Mouse (Mus musculus) thymus, adult 2 months (tissue): ENCODE results near the gene Inafm2. TPM values are rescaled to one million over a fixed set of nuclear protein-coding genes. Genes with fewer than 3 reads are reported as not detected.
A peak's percentile ranks its signal among the peaks of the same experiment; 100 is the strongest.

Experiments used
- DNase-seq: peaks from one replicate; pipeline ENCODE4 v3.0.0; 2021
- H3K27ac ChIP-seq: fragments of 200-500 bp; 2 replicates; pipeline ENCODE4 v1.5.1; 2012; ENCODE audit warnings: low read length, control low read depth; ENCODE audit not compliant: control insufficient read depth, insufficient read depth
- H3K27me3 ChIP-seq: fragments of 200-500 bp; 2 replicates; pipeline ENCODE4 v1.6.1; 2012; ENCODE audit warnings: mild to moderate bottlenecking, low read length, moderate library complexity, mixed read lengths; ENCODE audit not compliant: control insufficient read depth, insufficient read depth
- H3K36me3 ChIP-seq: fragments of 200-500 bp; 2 replicates; pipeline ENCODE4 v1.6.1; 2012; ENCODE audit warnings: mild to moderate bottlenecking, low read length, moderate library complexity; ENCODE audit not compliant: control insufficient read depth, insufficient read depth
- H3K4me1 ChIP-seq: fragments of 200-500 bp; replicated peaks from 2 replicates; pipeline ENCODE4 v1.6.1; 2012; ENCODE audit warnings: low read length; ENCODE audit not compliant: control insufficient read depth, insufficient read depth
- H3K4me3 ChIP-seq: fragments of 200-500 bp; 2 replicates; pipeline ENCODE4 v1.5.1; 2012; ENCODE audit warnings: mild to moderate bottlenecking, low read length, control low read depth, moderate library complexity; ENCODE audit not compliant: control insufficient read depth, insufficient read depth
- CTCF ChIP-seq: fragments of 200-500 bp; IDR thresholded peaks from 2 replicates; pipeline ENCODE4 v1.5.1; 2012; ENCODE audit warnings: mild to moderate bottlenecking, control low read depth, low read length, moderate library complexity, borderline replicate concordance; ENCODE audit not compliant: control insufficient read depth, poor library complexity, insufficient read depth; ENCODE audit errors: extremely low read depth
- POLR2A ChIP-seq: fragments of 200-500 bp; IDR thresholded peaks from 2 replicates; pipeline ENCODE4 v1.6.1; 2012; ENCODE audit warnings: mild to moderate bottlenecking, low read length, control low read depth, moderate library complexity; ENCODE audit not compliant: control insufficient read depth, poor library complexity, insufficient read depth; ENCODE audit errors: extremely low read depth
- WGBS: fragments of 180-500 bp; shearing (Covaris S2); methylation state at CpG from one replicate; pipeline ENCODE4 v1.1.7; 2018; 5-methylcytosine and 5-hydroxymethylcytosine counted together
- polyA plus RNA-seq: library from polyadenylated mRNA; depleted of rRNA; stranded (reverse); fragments of >200 nt; gene quantifications from 2 replicates; pipeline ENCODE4 v1.2.3, GENCODE M21; 2012

The Inafm2 gene
- polyA plus RNA-seq, 1 experiment, result 18.9 TPM

DNA sequence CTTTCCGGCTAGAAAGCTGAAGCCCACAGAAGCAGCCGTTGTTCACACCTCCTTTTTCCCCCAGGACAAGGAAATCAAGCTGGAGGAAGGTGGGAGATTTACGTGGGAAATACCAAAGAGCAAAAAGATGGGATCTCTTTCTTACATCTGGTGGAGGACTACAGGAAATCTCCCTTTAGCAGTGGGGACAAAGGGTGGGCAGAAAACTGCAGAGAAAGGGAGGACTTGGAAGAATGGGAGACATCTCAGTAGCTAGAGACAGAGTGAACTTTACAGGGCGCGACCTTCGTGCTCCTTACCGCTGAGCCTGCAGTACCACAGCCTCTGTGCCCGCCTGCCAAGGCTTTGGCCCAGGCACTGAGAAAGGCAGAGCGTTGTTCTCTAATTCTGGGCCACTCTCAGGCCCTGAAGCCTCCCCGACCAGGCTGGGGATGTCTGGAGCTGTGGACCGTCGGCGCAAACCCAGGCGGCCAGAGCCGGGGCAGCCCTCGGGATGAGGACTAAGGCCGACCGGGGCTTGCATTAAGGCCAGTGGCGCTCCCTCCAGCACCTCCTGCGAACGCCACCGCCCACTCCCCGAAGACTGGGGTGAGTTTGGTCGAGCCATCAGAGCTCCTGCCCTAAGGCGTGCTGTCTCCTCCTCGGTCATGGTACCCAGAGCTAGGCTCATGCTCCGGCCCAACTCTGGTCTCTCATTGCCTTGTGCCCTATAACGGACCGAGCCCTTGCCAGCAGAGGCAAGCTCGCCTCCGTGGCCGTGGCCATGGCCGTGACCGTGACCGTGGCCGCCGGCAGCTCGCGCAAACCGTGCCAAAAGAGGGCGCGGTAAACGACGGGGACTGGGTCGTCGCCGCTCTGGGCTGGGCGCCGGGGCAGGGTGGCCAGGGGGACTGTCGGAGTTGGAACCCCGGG is 43.3 kb upstream of the Inafm2 start:
- no peak for DNase-seq
- TF ChIP-seq POLR2A, result no peak
- no peak for TF ChIP-seq CTCF
- WGBS, result 39% methylated on average over 51 of the region's 51 CpGs
- H3K4me1 ChIP-seq, result peaks cover 37% of the 10 kb centered on the region
- H3K27me3 ChIP-seq, result peaks cover 32% of the 10 kb centered on the region
- H3K4me3 ChIP-seq, result no peak overlapping the region; the same call in 1 of the 2 replicates
- H3K27ac ChIP-seq, result no peak overlapping the region
- H3K36me3 ChIP-seq, result no peaks in the 10 kb centered on the region

DNA sequence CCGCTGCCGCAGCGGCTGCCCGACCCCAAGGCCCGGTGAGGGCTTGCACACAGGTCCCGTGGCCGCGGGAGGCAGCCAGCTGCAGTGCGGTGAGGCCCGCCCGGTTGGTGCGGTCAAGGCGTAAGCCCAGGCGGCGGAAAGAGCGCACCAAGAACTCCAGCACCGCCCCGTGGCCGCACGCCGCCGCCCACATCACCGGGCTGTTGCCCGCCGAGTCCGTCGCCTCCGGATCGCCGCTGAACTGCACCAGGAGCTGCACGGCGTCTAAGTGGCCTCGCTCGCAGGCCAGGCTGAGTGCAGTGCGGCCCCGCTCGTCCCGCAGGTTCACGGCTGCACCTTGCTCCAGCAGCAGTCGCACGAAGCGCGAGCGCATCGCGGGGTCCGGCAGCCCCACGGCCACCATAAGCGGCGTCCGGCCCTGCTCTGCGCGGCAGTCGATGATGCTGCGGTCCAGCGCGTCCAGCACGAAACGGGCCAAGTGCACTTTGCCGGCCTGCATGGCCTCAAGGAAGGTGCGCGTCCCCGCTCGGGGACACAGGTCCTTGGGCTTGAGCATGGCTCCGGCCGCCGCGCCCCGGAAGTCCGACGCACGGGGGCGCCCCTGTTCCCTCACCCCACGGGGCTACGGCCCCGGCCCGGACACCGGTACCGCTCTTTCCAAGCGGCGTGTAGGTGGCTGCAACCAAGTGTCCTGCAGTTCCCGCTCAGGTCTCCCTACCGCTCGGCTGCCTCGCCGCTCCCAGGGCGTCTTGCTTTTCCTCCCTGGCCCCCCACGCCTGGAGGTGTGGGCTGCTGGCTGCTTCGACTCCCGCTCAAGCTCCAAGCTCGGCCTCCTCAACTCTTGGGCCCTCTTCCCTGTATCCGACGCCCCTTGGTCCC is 42.4 kb upstream of the Inafm2 start:
- Histone ChIP-seq H3K27me3 (peaks cover 32% of the 10 kb centered on the region), H3K4me1 (peaks cover 37% of the 10 kb centered on the region)

DNA sequence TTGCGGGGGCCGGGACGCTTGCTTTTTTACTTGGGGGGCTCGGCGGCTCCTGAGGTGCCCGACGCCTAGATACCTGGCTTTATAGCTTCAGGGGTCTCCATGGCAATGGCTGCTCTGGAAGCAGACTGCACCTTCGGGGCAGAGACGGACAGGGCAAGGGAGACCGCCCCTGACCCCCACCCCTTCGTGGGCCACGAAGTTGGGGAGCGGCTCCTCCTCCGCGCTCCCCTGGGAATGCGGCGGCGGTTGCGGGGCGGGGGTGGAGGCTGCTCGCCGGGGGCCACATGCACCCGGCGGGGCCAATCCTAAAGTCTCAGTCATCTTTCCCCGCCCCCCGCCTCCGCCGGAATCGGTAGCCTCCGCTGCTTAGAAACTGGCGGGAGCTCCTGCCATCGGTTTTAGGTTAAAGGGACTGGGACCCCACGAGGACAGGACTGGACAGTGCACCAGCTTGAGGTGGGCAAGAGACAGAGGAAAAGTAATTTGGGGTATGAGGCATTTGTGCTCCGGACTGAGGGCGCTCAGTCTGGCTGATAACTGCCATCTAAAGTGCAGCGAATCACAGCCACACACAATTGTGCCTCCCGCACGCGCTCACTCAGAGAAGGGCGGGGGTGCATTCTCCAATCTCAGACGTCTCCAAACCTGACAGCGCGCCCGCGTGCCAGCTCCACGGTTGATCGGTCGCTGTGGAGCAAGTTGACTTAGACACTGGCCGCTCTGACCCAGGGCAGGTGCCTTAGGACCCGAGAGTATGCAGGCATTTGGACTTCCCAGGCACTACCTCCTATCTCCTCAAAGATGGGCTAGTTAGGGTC is 41.4 kb upstream of the Inafm2 start, which contains the start of gene Ankrd63:
TSS of gene Ankrd63 (minus strand) at position 51 of the 818 bp plus-strand sequence.
- peaks cover 32% of the 10 kb centered on the region for H3K27me3 ChIP-seq
- peaks cover 41% of the 10 kb centered on the region for H3K4me1 ChIP-seq
- TF ChIP-seq POLR2A (no peak), CTCF (no peak)
- no peak within 1 kb of the TSS for H3K27ac ChIP-seq
- H3K36me3 ChIP-seq, result no peaks in the 10 kb centered on the region
- 4% methylated on average over 50 of the region's 50 CpGs for WGBS
- H3K4me3 ChIP-seq, result peak within 1 kb of the TSS; percentile 1
- DNase-seq, result peak; percentile 27

More for the DNA sequence above, 42.4 kb upstream of the Inafm2 start:
- H3K27ac ChIP-seq, result no peak overlapping the region
- H3K4me3 ChIP-seq, result peak overlapping the region; percentile 1
- WGBS, result 1% methylated on average over 89 of the region's 93 CpGs
- DNase-seq, result peak; percentile 36
- TF ChIP-seq CTCF (no peak), POLR2A (no peak)
- H3K36me3 ChIP-seq, result no peaks in the 10 kb centered on the region

DNA sequence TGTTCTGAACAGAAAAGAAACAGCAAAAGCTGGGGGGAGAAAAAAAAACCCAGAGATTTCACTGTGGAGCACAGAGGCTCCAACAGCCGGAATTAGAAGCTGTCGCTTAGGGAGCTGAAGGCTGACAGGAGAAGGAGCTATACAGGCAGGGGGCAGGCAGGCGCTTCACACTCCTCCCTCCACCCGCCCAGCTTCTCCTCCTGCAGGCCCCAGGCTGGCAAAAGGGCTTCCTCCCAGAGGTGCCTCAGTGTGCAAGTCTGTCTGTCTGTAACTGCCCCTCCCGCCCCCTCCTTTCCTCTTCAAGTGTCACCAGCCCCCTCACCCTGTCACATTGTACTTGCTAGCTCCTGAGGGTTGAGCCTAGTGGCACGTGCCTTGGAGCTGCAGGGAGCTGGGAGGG is 39.1 kb upstream of the Inafm2 start:
- Histone ChIP-seq H3K27me3 (peaks cover 28% of the 10 kb centered on the region), H3K27ac (no peak overlapping the region), H3K36me3 (no peaks in the 10 kb centered on the region), H3K4me3 (no peak overlapping the region), H3K4me1 (peaks cover 39% of the 10 kb centered on the region)
- TF ChIP-seq CTCF (no peak), POLR2A (no peak)
- WGBS, result 11% methylated on average over 6 of the region's 6 CpGs
- no peak for DNase-seq

DNA sequence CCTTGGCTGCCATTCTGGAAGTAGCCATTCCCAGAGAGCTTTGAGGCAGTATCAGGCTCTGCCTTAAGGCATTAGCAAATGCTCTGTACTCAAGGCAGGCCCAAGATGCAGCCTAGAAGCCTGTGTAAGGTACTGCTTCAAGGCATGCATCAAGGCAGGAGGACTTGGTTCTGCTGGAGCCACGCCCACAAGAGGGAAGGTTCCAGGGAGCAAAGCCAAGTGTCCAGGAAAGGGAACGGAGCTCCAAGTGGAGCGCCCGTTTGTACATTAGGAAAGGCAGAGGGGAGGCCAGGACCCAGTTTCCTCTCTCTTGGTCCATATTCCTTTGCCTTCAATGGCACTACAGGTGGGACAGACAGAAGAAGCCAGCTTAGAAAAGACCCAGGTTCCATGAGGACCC is 37.1 kb upstream of the Inafm2 start:
- peaks cover 33% of the 10 kb centered on the region for H3K4me1 ChIP-seq
- WGBS, result 94% methylated on average over 4 of the region's 4 CpGs
- no peak for DNase-seq
- H3K4me3 ChIP-seq, result no peak overlapping the region
- H3K27ac ChIP-seq, result no peak overlapping the region
- TF ChIP-seq POLR2A (no peak), CTCF (no peak)
- peaks cover 14% of the 10 kb centered on the region for H3K27me3 ChIP-seq
- H3K36me3 ChIP-seq, result no peaks in the 10 kb centered on the region

DNA sequence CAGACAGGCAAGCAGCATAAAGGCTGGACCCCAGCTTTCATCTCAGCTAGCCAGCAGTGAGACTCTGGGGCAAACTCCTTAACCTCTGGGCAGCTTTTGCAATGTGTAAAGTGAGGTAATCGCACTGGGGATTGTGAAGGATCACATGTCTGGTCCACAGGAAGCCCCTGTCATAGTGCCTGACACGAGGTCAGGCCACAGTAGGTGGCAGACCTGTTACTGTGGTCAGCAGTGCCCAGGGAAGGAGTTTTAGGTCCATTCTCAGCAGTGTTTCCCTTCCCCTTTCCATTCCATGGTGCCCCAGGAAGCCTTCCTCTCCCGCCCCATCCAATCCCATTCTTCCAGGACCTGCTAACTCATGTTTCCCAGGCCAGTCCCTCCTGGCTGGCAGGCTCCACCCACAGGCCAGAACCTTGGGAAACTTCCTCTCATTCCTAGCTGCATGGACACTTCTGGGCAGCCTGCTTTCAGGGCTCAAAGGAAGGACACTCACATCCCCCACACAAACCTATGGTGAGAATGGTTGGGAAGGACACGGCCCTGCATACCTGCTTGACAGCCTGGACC is 35.8 kb upstream of the Inafm2 start:
- TF ChIP-seq CTCF (no peak), POLR2A (no peak)
- H3K27ac ChIP-seq, result no peak overlapping the region
- H3K4me3 ChIP-seq, result no peak overlapping the region
- H3K27me3 ChIP-seq, result peaks cover 2% of the 10 kb centered on the region; the same call in 1 of the 2 replicates
- H3K4me1 ChIP-seq, result peaks cover 22% of the 10 kb centered on the region
- no peaks in the 10 kb centered on the region for H3K36me3 ChIP-seq
- WGBS, result 79% methylated on average over 4 of the region's 4 CpGs
- DNase-seq, result no peak
